Comparison of ENCODE assay signal across 14 mouse cellular contexts in genomic region chr5:149291266-149291665, GRCm38 (mm10).
"Had no signal": no experiment of that assay in that cellular context is flagged by ENCODE, and none has a peak within 500 bp of the region (broad histone marks: within the 10 kb centered on the region; RNA-seq: fewer than 3 reads in every experiment).

No protein-coding gene starts in this region.

- H3K27me3 ChIP-seq: midbrain, embryonic 13.5 days; midbrain, embryonic 15.5 days; neural tube, embryonic 12.5 days; stomach, embryonic 15.5 days had no signal

- H3K4me3 ChIP-seq: midbrain, embryonic 13.5 days; midbrain, embryonic 15.5 days; neural tube, embryonic 12.5 days; stomach, embryonic 15.5 days had no signal

- H3K27ac ChIP-seq: midbrain, embryonic 13.5 days; midbrain, embryonic 15.5 days; neural tube, embryonic 12.5 days; stomach, embryonic 15.5 days; stomach, postnatal 0 days had no signal

- DNase-seq: lung, adult 18-20 months; lung, embryonic 14.5 days; lung, postnatal 10 days; lung, postnatal 4 days; right cerebral cortex, postnatal 14 days; thymus, adult 2 months; thymus, postnatal 25 days; thymus, postnatal 4 days had no signal

- ATAC-seq: midbrain, embryonic 13.5 days; midbrain, embryonic 15.5 days had no signal

- H3K9me3 ChIP-seq: midbrain, embryonic 13.5 days; midbrain, embryonic 15.5 days; stomach, embryonic 15.5 days had no signal

- H3K4me2 ChIP-seq: lung, embryonic 14.5 days; midbrain, embryonic 11.5 days; midbrain, embryonic 13.5 days; midbrain, embryonic 15.5 days; neural tube, embryonic 12.5 days; stomach, embryonic 15.5 days had no signal

- H3K4me1 ChIP-seq: neural tube, embryonic 12.5 days; stomach, embryonic 15.5 days had no signal

- H3K9ac ChIP-seq: lung, embryonic 14.5 days; midbrain, embryonic 13.5 days; midbrain, embryonic 15.5 days; neural tube, embryonic 12.5 days; stomach, embryonic 15.5 days had no signal

- H3K36me3 ChIP-seq: midbrain, embryonic 13.5 days; midbrain, embryonic 15.5 days; neural tube, embryonic 12.5 days; stomach, embryonic 15.5 days had no signal
